Mouse (Mus musculus): ENCODE results near the gene Phldb2. TPM values are rescaled to one million over a fixed set of nuclear protein-coding genes. Genes with fewer than 3 reads are reported as not detected.

Phldb2 gene
- polyA plus RNA-seq, 1 experiment: 4.7 TPM

DNA sequence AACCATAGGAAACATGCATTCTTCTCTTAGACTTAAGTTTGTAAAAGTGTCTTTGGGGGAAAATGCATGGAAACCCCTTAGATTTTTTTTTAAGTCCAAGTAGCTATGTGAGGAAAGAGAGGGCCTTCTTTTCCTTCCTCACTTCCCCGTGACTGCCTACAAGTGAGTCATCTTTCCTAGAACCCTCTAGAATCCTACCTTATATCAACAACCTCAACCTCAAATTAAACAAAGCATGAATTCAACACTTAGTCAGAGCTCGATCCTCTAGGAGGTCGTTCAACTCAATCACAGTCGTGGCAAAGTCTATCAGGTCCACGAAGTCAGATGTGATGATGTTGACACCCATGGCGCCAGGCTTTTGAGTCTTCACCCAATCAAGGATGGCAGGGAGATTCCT, 11.4 kb upstream of the Phldb2 start:
- WGBS: 91% methylated on average over 6 of the region's 6 CpGs
- no peak for TF ChIP-seq POLR2A (IDR thresholded peaks at IDR 0.05; ENCODE audit: borderline replicate concordance, insufficient read depth, low read length)
- TF ChIP-seq CTCF (IDR thresholded peaks at IDR 0.05; ENCODE audit: borderline replicate concordance, insufficient read depth, low read depth, low read length): no peak
- no peak overlapping the region for H3K27ac ChIP-seq (ENCODE audit: insufficient read depth, low read length)
- H3K27me3 ChIP-seq (ENCODE audit: control insufficient read depth, insufficient read depth, low read length): no peaks in the 10 kb centered on the region
- no peaks in the 10 kb centered on the region for H3K4me1 ChIP-seq (ENCODE audit: control insufficient read depth, insufficient read depth, low read length)
- H3K4me3 ChIP-seq (replicated peaks; ENCODE audit: insufficient read depth, low read depth, low read length): no peak overlapping the region
- DNase-seq: no peak

DNA sequence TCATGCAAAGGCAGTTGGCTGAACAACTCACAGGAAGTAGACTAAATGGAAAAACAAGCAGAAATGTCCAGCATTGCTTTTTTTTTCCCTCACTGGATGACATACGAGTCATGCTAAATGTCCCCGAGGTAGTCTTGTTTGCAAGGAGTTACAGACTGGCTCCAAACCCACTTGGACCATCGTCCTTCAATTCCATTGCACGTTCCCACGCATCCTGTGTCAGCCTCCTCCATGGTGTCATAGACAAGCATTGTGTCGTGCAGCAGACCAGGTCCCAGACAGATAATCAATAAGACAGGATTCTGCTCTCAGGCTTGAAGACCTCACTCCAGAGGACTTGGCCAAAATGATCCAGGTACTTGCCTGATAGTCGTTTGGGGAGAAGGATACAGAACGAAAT, 10.4 kb upstream of the Phldb2 start:
- 88% methylated on average over 8 of the region's 8 CpGs for WGBS
- Histone ChIP-seq H3K4me3 (replicated peaks; ENCODE audit: insufficient read depth, low read depth, low read length) (no peak overlapping the region), H3K27me3 (ENCODE audit: control insufficient read depth, insufficient read depth, low read length) (no peaks in the 10 kb centered on the region), H3K27ac (ENCODE audit: insufficient read depth, low read length) (no peak overlapping the region), H3K4me1 (ENCODE audit: control insufficient read depth, insufficient read depth, low read length) (no peaks in the 10 kb centered on the region)
- TF ChIP-seq CTCF (IDR thresholded peaks at IDR 0.05; ENCODE audit: borderline replicate concordance, insufficient read depth, low read depth, low read length) (no peak), POLR2A (IDR thresholded peaks at IDR 0.05; ENCODE audit: borderline replicate concordance, insufficient read depth, low read length) (no peak)
- no peak for DNase-seq

DNA sequence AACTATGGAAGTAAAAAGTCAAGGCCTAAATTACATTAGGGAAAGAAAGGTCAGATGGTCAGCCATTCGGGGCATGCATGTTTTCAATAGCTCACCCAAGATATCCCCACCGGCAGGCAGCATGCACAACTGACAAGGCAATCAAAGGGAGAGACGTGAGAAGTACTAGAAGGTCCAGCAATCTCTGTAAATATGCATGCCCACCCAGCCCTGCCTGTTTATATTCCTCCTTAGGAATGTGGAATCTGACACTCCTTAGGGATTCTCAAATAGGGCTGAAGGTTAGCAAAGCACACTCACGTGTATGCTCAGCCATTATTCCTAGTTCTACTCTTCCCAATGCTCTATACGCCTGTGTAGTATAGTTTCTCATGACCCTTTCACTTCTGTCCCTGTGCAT, 9.7 kb upstream of the Phldb2 start:
- no peak for DNase-seq
- H3K4me1 ChIP-seq (ENCODE audit: control insufficient read depth, insufficient read depth, low read length): no peaks in the 10 kb centered on the region
- no peak overlapping the region for H3K27ac ChIP-seq (ENCODE audit: insufficient read depth, low read length)
- WGBS: 82% methylated on average over 5 of the region's 5 CpGs
- H3K27me3 ChIP-seq (ENCODE audit: control insufficient read depth, insufficient read depth, low read length): no peaks in the 10 kb centered on the region
- TF ChIP-seq POLR2A (IDR thresholded peaks at IDR 0.05; ENCODE audit: borderline replicate concordance, insufficient read depth, low read length) (no peak), CTCF (IDR thresholded peaks at IDR 0.05; ENCODE audit: borderline replicate concordance, insufficient read depth, low read depth, low read length) (no peak)
- no peak overlapping the region for H3K4me3 ChIP-seq (replicated peaks; ENCODE audit: insufficient read depth, low read depth, low read length)

DNA sequence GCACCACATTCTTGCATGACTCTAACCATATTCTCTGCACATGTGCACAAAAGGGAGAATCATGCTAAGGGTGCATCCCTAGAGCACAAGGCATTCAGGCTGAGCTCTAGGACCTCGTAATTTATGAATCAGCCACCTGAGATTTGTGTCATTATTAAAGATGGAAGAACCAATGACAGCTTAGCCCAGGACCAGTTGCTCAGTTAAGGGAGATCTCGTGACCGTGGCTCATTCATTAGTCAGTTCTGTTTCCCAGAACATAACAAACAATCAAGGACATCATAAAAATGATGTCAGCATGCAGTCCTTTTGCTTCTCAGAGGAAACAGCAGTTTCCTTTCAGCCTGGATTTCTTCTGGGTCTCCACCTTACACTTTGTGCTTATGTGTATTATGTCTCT, 7.6 kb upstream of the Phldb2 start:
- no peak for TF ChIP-seq POLR2A (IDR thresholded peaks at IDR 0.05; ENCODE audit: borderline replicate concordance, insufficient read depth, low read length)
- no peak overlapping the region for H3K4me3 ChIP-seq (replicated peaks; ENCODE audit: insufficient read depth, low read depth, low read length)
- H3K27ac ChIP-seq (ENCODE audit: insufficient read depth, low read length): no peak overlapping the region
- no peaks in the 10 kb centered on the region for H3K27me3 ChIP-seq (ENCODE audit: control insufficient read depth, insufficient read depth, low read length)
- no peak for DNase-seq
- 80% methylated on average over 3 of the region's 3 CpGs for WGBS
- no peaks in the 10 kb centered on the region for H3K4me1 ChIP-seq (ENCODE audit: control insufficient read depth, insufficient read depth, low read length)

DNA sequence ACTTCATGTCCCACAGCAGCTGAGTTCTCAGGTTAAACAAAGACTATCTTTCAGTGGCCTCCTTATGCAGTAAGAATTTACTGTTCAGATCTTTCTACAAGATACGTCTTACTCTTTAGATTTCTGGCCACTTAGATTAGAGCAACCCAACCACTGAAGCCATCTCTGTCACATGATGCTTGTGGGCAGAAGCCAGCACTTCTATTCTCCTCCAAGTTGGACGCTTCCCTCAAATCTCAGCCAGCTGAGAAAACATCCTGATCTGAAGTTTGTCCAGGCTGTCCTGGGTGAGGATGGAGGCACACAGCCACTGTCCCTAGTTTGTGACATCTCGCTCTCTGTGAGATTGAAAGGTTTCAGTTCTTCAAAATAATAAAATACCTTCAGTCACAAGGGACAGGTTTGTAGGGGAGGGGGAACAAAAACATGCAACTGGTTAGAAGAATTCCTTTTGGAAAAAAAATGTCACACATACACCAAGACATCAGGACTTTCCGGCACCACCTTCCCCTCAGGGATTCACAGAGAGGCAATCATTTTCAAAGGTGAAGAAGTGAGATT, 3.1 kb upstream of the Phldb2 start:
- Histone ChIP-seq H3K4me3 (replicated peaks; ENCODE audit: insufficient read depth, low read depth, low read length) (no peak overlapping the region), H3K27me3 (ENCODE audit: control insufficient read depth, insufficient read depth, low read length) (no peaks in the 10 kb centered on the region), H3K27ac (ENCODE audit: insufficient read depth, low read length) (no peak overlapping the region), H3K4me1 (ENCODE audit: control insufficient read depth, insufficient read depth, low read length) (no peaks in the 10 kb centered on the region)
- DNase-seq: no peak
- TF ChIP-seq POLR2A (IDR thresholded peaks at IDR 0.05; ENCODE audit: borderline replicate concordance, insufficient read depth, low read length) (no peak), CTCF (IDR thresholded peaks at IDR 0.05; ENCODE audit: borderline replicate concordance, insufficient read depth, low read depth, low read length) (no peak)
- 77% methylated on average over 4 of the region's 4 CpGs for WGBS

DNA sequence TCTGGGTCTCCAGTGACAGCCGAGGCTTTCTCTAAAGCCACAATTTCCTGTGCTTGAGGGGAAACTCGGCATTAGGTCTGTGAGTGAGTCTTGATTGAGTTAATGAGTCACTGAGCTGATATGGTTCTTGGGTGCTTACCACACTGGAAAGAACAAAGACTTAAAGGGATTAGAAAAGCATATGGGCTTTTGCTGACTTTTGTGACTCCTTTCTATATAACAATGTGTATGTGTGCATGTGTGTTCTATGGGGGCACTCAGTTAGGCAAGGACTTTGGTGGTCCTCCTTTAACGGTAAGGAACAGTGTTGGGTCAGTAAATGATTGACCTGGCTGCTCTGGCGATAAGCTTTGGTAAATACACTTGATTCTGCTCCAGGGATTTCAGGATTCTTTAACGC, 897 bp downstream of the Phldb2 start:
- WGBS: 72% methylated on average over 5 of the region's 5 CpGs
- DNase-seq: no peak
- no peak overlapping the region for H3K27ac ChIP-seq (ENCODE audit: insufficient read depth, low read length)
- no peaks in the 10 kb centered on the region for H3K4me1 ChIP-seq (ENCODE audit: control insufficient read depth, insufficient read depth, low read length)
- no peak overlapping the region for H3K4me3 ChIP-seq (replicated peaks; ENCODE audit: insufficient read depth, low read depth, low read length)
- H3K27me3 ChIP-seq (ENCODE audit: control insufficient read depth, insufficient read depth, low read length): no peaks in the 10 kb centered on the region
- TF ChIP-seq CTCF (IDR thresholded peaks at IDR 0.05; ENCODE audit: borderline replicate concordance, insufficient read depth, low read depth, low read length) (no peak), POLR2A (IDR thresholded peaks at IDR 0.05; ENCODE audit: borderline replicate concordance, insufficient read depth, low read length) (no peak)

DNA sequence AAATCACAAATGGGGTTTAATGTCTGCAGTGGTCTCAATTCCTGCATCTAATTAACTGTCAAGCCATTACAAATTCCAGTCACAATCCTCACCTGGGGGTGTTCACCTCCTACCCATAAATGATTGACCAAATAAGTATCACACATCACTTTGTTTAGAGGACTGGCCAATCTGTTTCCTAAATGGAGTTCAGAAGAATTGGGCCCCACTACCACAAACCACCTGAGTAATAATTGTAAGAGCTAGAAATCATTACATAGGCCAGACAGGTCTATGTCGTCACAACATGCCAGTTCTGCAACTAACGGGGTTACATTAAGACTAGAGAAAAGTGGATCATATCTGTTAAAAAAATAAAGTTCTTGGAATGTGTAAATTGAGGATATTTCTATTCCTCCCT, 1.4 kb downstream of the Phldb2 start:
- WGBS: 91% methylated on average over 2 of the region's 2 CpGs
- no peak for DNase-seq
- no peak overlapping the region for H3K27ac ChIP-seq (ENCODE audit: insufficient read depth, low read length)
- TF ChIP-seq POLR2A (IDR thresholded peaks at IDR 0.05; ENCODE audit: borderline replicate concordance, insufficient read depth, low read length): no peak
- no peak for TF ChIP-seq CTCF (IDR thresholded peaks at IDR 0.05; ENCODE audit: borderline replicate concordance, insufficient read depth, low read depth, low read length)
- H3K4me3 ChIP-seq (replicated peaks; ENCODE audit: insufficient read depth, low read depth, low read length): no peak overlapping the region
- no peaks in the 10 kb centered on the region for H3K4me1 ChIP-seq (ENCODE audit: control insufficient read depth, insufficient read depth, low read length)
- no peaks in the 10 kb centered on the region for H3K27me3 ChIP-seq (ENCODE audit: control insufficient read depth, insufficient read depth, low read length)

DNA sequence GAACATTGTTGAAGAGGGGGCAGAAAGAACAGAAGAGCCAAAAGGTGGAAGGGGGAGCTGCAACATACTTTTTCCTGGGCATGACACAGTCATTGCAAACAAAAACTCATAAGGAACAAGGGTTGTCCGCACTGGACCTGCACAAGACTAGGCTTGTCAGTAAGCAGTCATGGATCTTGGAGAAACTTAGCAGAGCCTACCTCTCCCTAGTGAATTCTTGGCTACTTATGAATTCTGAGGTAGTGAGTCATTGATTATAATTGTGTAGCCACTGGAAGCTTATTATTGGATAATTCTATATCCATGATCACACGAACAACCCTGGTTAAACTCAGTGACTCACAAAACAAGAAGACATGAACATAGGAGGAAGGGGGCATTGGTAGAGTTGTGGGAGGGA, 7.1 kb downstream of the Phldb2 start:
- Histone ChIP-seq H3K4me1 (ENCODE audit: control insufficient read depth, insufficient read depth, low read length) (no peaks in the 10 kb centered on the region), H3K27ac (ENCODE audit: insufficient read depth, low read length) (no peak overlapping the region), H3K27me3 (ENCODE audit: control insufficient read depth, insufficient read depth, low read length) (no peaks in the 10 kb centered on the region), H3K4me3 (replicated peaks; ENCODE audit: insufficient read depth, low read depth, low read length) (no peak overlapping the region)
- no peak for TF ChIP-seq CTCF (IDR thresholded peaks at IDR 0.05; ENCODE audit: borderline replicate concordance, insufficient read depth, low read depth, low read length)
- TF ChIP-seq POLR2A (IDR thresholded peaks at IDR 0.05; ENCODE audit: borderline replicate concordance, insufficient read depth, low read length): no peak
- 96% methylated on average over 2 of the region's 2 CpGs for WGBS
- no peak for DNase-seq

All from cerebellum, adult 2 months (tissue).